In genomic region chr12:102340471-102340870, GRCm38 (mm10) we compare ENCODE assay signal across 29 mouse cellular contexts. TPM values are rescaled to one million over a fixed set of nuclear protein-coding genes. Genes with fewer than 3 reads are reported as not detected.
DNase-seq lines count a peak whose midpoint lies in the region; ATAC-seq and TF ChIP-seq lines count a peak whose summit lies in the region.
"Had no signal": no experiment of that assay in that cellular context is flagged by ENCODE, and none has a peak within 500 bp of the region (broad histone marks: within the 10 kb centered on the region; RNA-seq: fewer than 3 reads in every experiment).

No protein-coding gene starts in this region.

- no peak for TF ChIP-seq POLR2A in bone marrow, adult 2 months (IDR thresholded peaks at IDR 0.05; ENCODE audit: borderline replicate concordance, control insufficient read depth, low read depth, low read length)
- TF ChIP-seq POLR2A in bone marrow macrophage, adult 2 months (IDR thresholded peaks at IDR 0.05; ENCODE audit: borderline replicate concordance, low read depth, low read length), result no peak

- no peaks in the 10 kb centered on the region for H3K9me3 ChIP-seq in heart, embryonic 12.5 days (replicated peaks)
- H3K9me3 ChIP-seq: embryonic facial prominence, embryonic 13.5 days; forebrain, embryonic 12.5 days; forebrain, embryonic 15.5 days; heart, embryonic 15.5 days had no signal

- 43% methylated on average over 6 of the region's 6 CpGs for WGBS in bone marrow, adult 2 months
- WGBS in heart, embryonic 12.5 days, result 94% methylated on average over 6 of the region's 6 CpGs

- no peak overlapping the region for H3K4me3 ChIP-seq in bone marrow, adult 2 months (replicated peaks; ENCODE audit: control insufficient read depth, low read depth, low read length)
- H3K4me3 ChIP-seq in bone marrow macrophage, adult 2 months (ENCODE audit: insufficient read depth, low read length), result no peak overlapping the region
- H3K4me3 ChIP-seq in heart, embryonic 12.5 days, result no peak overlapping the region
- H3K4me3 ChIP-seq: embryonic facial prominence, embryonic 13.5 days; erythroblast, embryonic 14.5 days; forebrain, embryonic 12.5 days; forebrain, embryonic 15.5 days; heart, embryonic 15.5 days had no signal

- no peak overlapping the region for H3K4me2 ChIP-seq in heart, embryonic 12.5 days
- H3K4me2 ChIP-seq: embryonic facial prominence, embryonic 13.5 days; forebrain, embryonic 12.5 days; forebrain, embryonic 15.5 days; heart, embryonic 11.5 days; heart, embryonic 15.5 days; hindbrain, embryonic 14.5 days had no signal

- TF ChIP-seq CTCF in bone marrow, adult 2 months (IDR thresholded peaks at IDR 0.05; ENCODE audit: control insufficient read depth, insufficient read depth, low read length), result no peak
- no peak for TF ChIP-seq CTCF in bone marrow macrophage, adult 2 months (IDR thresholded peaks at IDR 0.05; ENCODE audit: low read depth, low read length)

- peaks cover 7% of the 10 kb centered on the region for H3K4me1 ChIP-seq in bone marrow, adult 2 months (ENCODE audit: control insufficient read depth, insufficient read depth, low read length)
- peaks cover 37% of the 10 kb centered on the region for H3K4me1 ChIP-seq in bone marrow macrophage, adult 2 months (ENCODE audit: control insufficient read depth, insufficient read depth, low read length)
- H3K4me1 ChIP-seq in heart, embryonic 12.5 days (replicated peaks), result peaks cover 42% of the 10 kb centered on the region
- H3K4me1 ChIP-seq: forebrain, embryonic 12.5 days; forebrain, embryonic 15.5 days had no signal

- peak overlapping the region; percentile 55; the same call in 1 of the 2 replicates for H3K27ac ChIP-seq in bone marrow, adult 2 months (ENCODE audit: control insufficient read depth, insufficient read depth, low read depth, low read length, poor library complexity)
- peak overlapping the region; percentile 16; the same call in 1 of the 2 replicates for H3K27ac ChIP-seq in bone marrow macrophage, adult 2 months (ENCODE audit: insufficient read depth, low read depth, low read length)
- H3K27ac ChIP-seq in heart, embryonic 12.5 days (ENCODE audit: poor library complexity, severe bottlenecking), result no peak overlapping the region
- H3K27ac ChIP-seq: embryonic facial prominence, embryonic 13.5 days; forebrain, embryonic 12.5 days; forebrain, embryonic 15.5 days; heart, embryonic 15.5 days; hindbrain, embryonic 14.5 days; hindbrain, postnatal 0 days had no signal

- no peak overlapping the region for H3K9ac ChIP-seq in heart, embryonic 12.5 days
- H3K9ac ChIP-seq: embryonic facial prominence, embryonic 13.5 days; forebrain, embryonic 12.5 days; forebrain, embryonic 15.5 days; heart, embryonic 15.5 days; hindbrain, embryonic 14.5 days had no signal

- no peak for DNase-seq in urinary bladder, postnatal 25 days (ENCODE audit: low spot score)
- no peak for DNase-seq in urinary bladder, postnatal 10 days (ENCODE audit: low spot score)
- DNase-seq in embryo, embryonic 9.5 days (ENCODE audit: extremely low spot score), result no peak
- DNase-seq: adrenal gland, adult 2 months; adrenal gland, postnatal 25 days; cerebellum, adult 11 months; cerebellum, adult 2 months; cerebellum, adult 9-11 months; cerebellum, postnatal 25 days; gastrocnemius, postnatal 10 days; gastrocnemius, postnatal 36 days; heart, adult 11 months; heart, postnatal 10 days; heart, postnatal 36 days had no signal

- no peaks in the 10 kb centered on the region for H3K27me3 ChIP-seq in heart, embryonic 12.5 days (replicated peaks)
- H3K27me3 ChIP-seq: embryonic facial prominence, embryonic 13.5 days; forebrain, embryonic 12.5 days; forebrain, embryonic 15.5 days; heart, embryonic 15.5 days had no signal

- ATAC-seq in hematopoietic stem cell, adult 5-6 weeks (replicated peaks in 1 of 2; ENCODE audit: insufficient read depth in 1 of 2, low FRiP score in 2 of 2, low TSS enrichment in 1 of 2, low read depth in 1 of 2, poor library complexity in 2 of 2, severe bottlenecking in 2 of 2), result peak; percentile 55 to 62; a peak in 2 of 4 replicates
- ATAC-seq in monocyte, adult 5-6 weeks (replicated peaks; ENCODE audit: insufficient number of reproducible peaks, low FRiP score, low TSS enrichment, poor library complexity, severe bottlenecking), result peak; percentile 47
- no peak for ATAC-seq in heart, embryonic 12.5 days (ENCODE audit: insufficient number of reproducible peaks, low FRiP score)
- ATAC-seq: CD4-positive, CD25-positive, alpha-beta regulatory T cell, adult 4 months; forebrain, embryonic 15.5 days; hindbrain, postnatal 0 days; inflammation-experienced regulatory T-cells, adult 6 months had no signal

- H3K36me3 ChIP-seq in heart, embryonic 12.5 days, result peaks cover 15% of the 10 kb centered on the region
- H3K36me3 ChIP-seq: embryonic facial prominence, embryonic 13.5 days; forebrain, embryonic 12.5 days; forebrain, embryonic 15.5 days had no signal

RNA-seq across cellular contexts. Expression of gene Rin3, which starts 57.6 kb away (rescaled TPM):
- polyA plus RNA-seq in bone marrow, adult 2 months (2011; ENCODE audit: insufficient read depth, insufficient read length, low replicate concordance, missing spikeins), result 35.3 and 102 TPM in 2 replicates
- 31.8 and 39.5 TPM in 2 replicates for polyA plus RNA-seq in bone marrow macrophage, adult 2 months (2012; ENCODE audit: insufficient read depth, insufficient read length, missing spikeins)
- total RNA-seq in hematopoietic stem cell, adult 5-6 weeks (2017), result 41.8 and 63.7 TPM in 2 replicates
- total RNA-seq in monocyte, adult 5-6 weeks (2017), result 60.2 to 126 TPM (median 89.9 TPM) in 3 replicates
- polyA plus RNA-seq in heart, embryonic 12.5 days (2016; fragmentation: Nextera tagmentation; extraction: Ambion mirVana), result 9.9 and 10.3 TPM in 2 replicates
